Mouse (Mus musculus) ES-E14 (cell line): ENCODE data around the gene Litaf.

Experiments
- HCFC1 ChIP-seq: IDR thresholded peaks from 2 replicates; pipeline ENCODE4 v1.6.1; 2012; ENCODE audit warnings: low read length, inconsistent platforms, borderline replicate concordance; ENCODE audit not compliant: insufficient read depth
- ZC3H11A ChIP-seq: IDR thresholded peaks from 2 replicates; pipeline ENCODE4 v1.6.1; 2012; ENCODE audit warnings: low read depth, mild to moderate bottlenecking, inconsistent platforms, low read length, borderline replicate concordance

DNA sequence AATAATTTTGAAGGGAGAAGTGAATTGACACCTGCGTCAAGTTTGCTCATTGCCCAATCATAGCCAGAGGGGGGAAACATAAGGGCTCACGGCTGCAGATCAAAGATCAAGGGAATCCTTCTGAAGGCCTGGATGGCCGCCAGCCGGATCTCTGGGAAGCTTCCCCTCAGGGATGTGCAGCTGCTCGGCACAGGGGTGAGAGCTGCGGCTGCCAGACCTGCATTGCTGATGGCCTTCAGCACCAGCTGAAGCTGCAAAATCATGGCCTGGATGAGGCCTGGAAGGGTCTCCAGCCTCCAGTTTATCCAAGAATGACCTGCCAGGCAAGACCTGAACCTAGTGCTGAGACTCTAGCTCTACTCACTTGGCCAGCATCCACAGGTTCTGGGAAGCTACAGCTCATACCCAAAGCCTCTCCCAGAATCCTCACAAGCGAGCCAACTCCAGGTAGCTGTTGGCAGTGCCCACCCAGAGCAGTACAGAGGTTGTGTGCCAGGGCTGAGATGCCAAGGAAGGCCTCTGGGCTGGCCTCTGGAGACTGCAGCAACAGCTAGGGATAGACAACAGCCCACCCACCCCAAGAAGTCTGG, 140.3 kb downstream of the Litaf start:
- TF ChIP-seq ZC3H11A, result no peak
- no peak for TF ChIP-seq HCFC1
